Mouse (Mus musculus): Measurements from ENCODE around the gene Zfr. TPM values are rescaled to one million over a fixed set of nuclear protein-coding genes. Genes with fewer than 3 reads are reported as not detected.
A peak's percentile ranks its signal among the peaks of the same experiment; 100 is the strongest.

Zfr gene
- 142 and 165 TPM in 2 replicates for polyA plus RNA-seq (2014; fragmentation: Nextera tagmentation; extraction: Ambion mirVana)

- WGBS, result under 1% methylated on average over 46 of the region's 59 CpGs
- H3K4me2 ChIP-seq (replicated peaks; ENCODE audit: low read depth, low read length), result peak within 1 kb of the TSS; percentile 87
- DNase-seq (ENCODE audit: low spot score) (peak; percentile 92), ATAC-seq (ENCODE audit: low FRiP score) (peak; percentile 95)
- peak within 1 kb of the TSS; percentile 88 for H3K27ac ChIP-seq (ENCODE audit: low read depth, low read length)
- peak within 1 kb of the TSS; percentile 97 for H3K9ac ChIP-seq (ENCODE audit: low read depth, low read length)
- H3K4me3 ChIP-seq (ENCODE audit: low read depth, low read length), result peak within 1 kb of the TSS; percentile 99
- no peaks in the 10 kb centered on the region for H3K9me3 ChIP-seq (ENCODE audit: control insufficient read depth, low read length)
- H3K27me3 ChIP-seq (ENCODE audit: control insufficient read depth, insufficient read depth, low read length), result no peaks in the 10 kb centered on the region
- peaks cover 2% of the 10 kb centered on the region; the same call in 1 of the 2 replicates for H3K4me1 ChIP-seq (replicated peaks; ENCODE audit: control insufficient read depth, insufficient read depth, low read length)
- no peaks in the 10 kb centered on the region for H3K36me3 ChIP-seq (ENCODE audit: control insufficient read depth, insufficient read depth, low read length)
These were observed at the start of gene Zfr for GRCm38 (mm10) chr15:12117242-12118092. Gene Zfr, plus strand, starts transcription at chr15:12117831.

GRCm38 (mm10) chr15:12067971-12068370 lies 49.7 kb upstream of the Zfr start:
- no peaks in the 10 kb centered on the region for H3K36me3 ChIP-seq (ENCODE audit: control insufficient read depth, insufficient read depth, low read length)
- no peaks in the 10 kb centered on the region for H3K4me1 ChIP-seq (replicated peaks; ENCODE audit: control insufficient read depth, insufficient read depth, low read length)
- no peak overlapping the region for H3K4me2 ChIP-seq (replicated peaks; ENCODE audit: low read depth, low read length)
- no peak overlapping the region for H3K27ac ChIP-seq (ENCODE audit: low read depth, low read length)
- H3K9me3 ChIP-seq (ENCODE audit: control insufficient read depth, low read length), result no peaks in the 10 kb centered on the region
- H3K27me3 ChIP-seq (ENCODE audit: control insufficient read depth, insufficient read depth, low read length), result no peaks in the 10 kb centered on the region
- ATAC-seq (ENCODE audit: low FRiP score), result no peak
- 81% methylated on average over 2 of the region's 2 CpGs for WGBS
- no peak for DNase-seq (ENCODE audit: low spot score)
- H3K9ac ChIP-seq (ENCODE audit: low read depth, low read length), result no peak overlapping the region
- no peak overlapping the region for H3K4me3 ChIP-seq (ENCODE audit: low read depth, low read length)

DNA sequence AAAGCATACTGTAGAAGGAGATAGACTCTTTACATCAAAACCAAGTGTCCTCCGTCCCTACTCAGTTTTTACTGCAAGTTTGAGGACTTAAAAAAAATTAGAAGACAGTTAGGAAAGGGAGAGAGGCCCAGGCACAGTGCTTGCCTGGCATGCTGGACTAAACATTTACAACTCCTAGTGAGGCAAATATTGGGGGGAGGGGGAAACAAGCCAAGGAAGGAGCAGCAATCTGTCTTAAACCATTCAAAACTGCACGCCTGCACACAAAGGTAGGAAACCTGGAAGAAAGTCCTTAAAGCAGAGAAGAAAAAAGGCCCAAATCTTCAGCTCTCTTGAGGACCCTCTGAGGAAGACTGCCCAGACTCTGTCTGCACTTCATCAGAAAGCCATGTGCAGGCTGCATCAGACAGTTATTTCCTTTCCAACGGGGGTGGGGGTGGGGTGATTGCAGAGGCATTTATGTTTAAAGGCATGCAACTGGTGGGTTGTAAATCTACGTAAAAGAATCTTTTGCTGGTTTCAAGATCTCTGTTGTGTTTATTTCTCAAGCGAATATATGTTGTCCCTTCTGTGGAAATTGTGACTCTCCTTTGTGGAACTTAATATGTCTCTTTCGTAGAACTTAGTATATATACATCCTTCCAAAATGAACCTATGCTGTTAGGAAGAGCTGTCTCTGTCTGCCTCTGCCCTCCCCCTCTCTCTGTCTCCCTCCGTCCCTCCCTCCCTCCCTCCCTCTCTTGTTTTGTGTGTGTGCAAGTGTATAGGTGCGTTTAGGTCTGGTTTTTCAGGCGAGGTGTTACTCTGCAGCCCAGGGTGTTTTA lies 49.0 kb upstream of the Zfr start:
- DNase-seq (ENCODE audit: low spot score) (no peak), ATAC-seq (ENCODE audit: low FRiP score) (no peak)
- Histone ChIP-seq H3K4me3 (ENCODE audit: low read depth, low read length) (no peak overlapping the region), H3K9ac (ENCODE audit: low read depth, low read length) (no peak overlapping the region), H3K27ac (ENCODE audit: low read depth, low read length) (no peak overlapping the region), H3K9me3 (ENCODE audit: control insufficient read depth, low read length) (no peaks in the 10 kb centered on the region), H3K27me3 (ENCODE audit: control insufficient read depth, insufficient read depth, low read length) (no peaks in the 10 kb centered on the region), H3K36me3 (ENCODE audit: control insufficient read depth, insufficient read depth, low read length) (no peaks in the 10 kb centered on the region), H3K4me1 (replicated peaks; ENCODE audit: control insufficient read depth, insufficient read depth, low read length) (no peaks in the 10 kb centered on the region), H3K4me2 (replicated peaks; ENCODE audit: low read depth, low read length) (no peak overlapping the region)
- WGBS, result 72% methylated on average over 9 of the region's 9 CpGs

- no peak for DNase-seq (ENCODE audit: low spot score)
- 86% methylated on average over 7 of the region's 7 CpGs for WGBS
- H3K36me3 ChIP-seq (ENCODE audit: control insufficient read depth, insufficient read depth, low read length), result no peaks in the 10 kb centered on the region
These were observed 44.8 kb upstream of the Zfr start for GRCm38 (mm10) chr15:12072709-12073336.

GRCm38 (mm10) chr15:12074426-12074825 lies 43.2 kb upstream of the Zfr start:
- no peak for DNase-seq (ENCODE audit: low spot score)
- WGBS, result 92% methylated on average over 6 of the region's 6 CpGs

More at GRCm38 (mm10) chr15:12072709-12073336, 44.8 kb upstream of the Zfr start:
- H3K9me3 ChIP-seq (ENCODE audit: control insufficient read depth, low read length), result no peaks in the 10 kb centered on the region
- no peak overlapping the region for H3K9ac ChIP-seq (ENCODE audit: low read depth, low read length)
- no peak overlapping the region for H3K4me3 ChIP-seq (ENCODE audit: low read depth, low read length)
- no peak for ATAC-seq (ENCODE audit: low FRiP score)
- H3K4me1 ChIP-seq (replicated peaks; ENCODE audit: control insufficient read depth, insufficient read depth, low read length), result no peaks in the 10 kb centered on the region
- no peak overlapping the region for H3K4me2 ChIP-seq (replicated peaks; ENCODE audit: low read depth, low read length)
- no peaks in the 10 kb centered on the region for H3K27me3 ChIP-seq (ENCODE audit: control insufficient read depth, insufficient read depth, low read length)
- no peak overlapping the region for H3K27ac ChIP-seq (ENCODE audit: low read depth, low read length)

DNA sequence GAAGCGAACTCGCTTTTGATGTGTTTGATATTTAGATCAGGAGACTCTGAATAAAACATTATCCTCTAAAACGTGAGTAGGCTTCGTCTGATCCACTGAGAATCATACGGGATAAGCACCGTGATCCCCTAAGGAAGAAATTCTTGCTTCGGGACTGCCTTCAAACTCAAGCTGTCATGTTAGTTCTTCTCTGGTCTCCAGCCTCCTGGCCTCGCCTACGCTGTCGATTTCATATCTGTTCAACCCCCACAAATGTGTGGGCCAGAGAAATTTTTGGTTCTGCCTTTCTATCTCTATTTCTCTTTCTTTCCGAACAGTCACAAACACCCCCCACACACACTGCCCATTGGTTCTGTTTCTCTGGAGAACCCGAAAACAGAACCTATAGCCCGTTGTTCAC lies 35.3 kb upstream of the Zfr start:
- Histone ChIP-seq H3K4me3 (ENCODE audit: low read depth, low read length) (no peak overlapping the region), H3K27me3 (ENCODE audit: control insufficient read depth, insufficient read depth, low read length) (no peaks in the 10 kb centered on the region), H3K4me2 (replicated peaks; ENCODE audit: low read depth, low read length) (no peak overlapping the region), H3K27ac (ENCODE audit: low read depth, low read length) (no peak overlapping the region), H3K4me1 (replicated peaks; ENCODE audit: control insufficient read depth, insufficient read depth, low read length) (no peaks in the 10 kb centered on the region), H3K9ac (ENCODE audit: low read depth, low read length) (no peak overlapping the region), H3K9me3 (ENCODE audit: control insufficient read depth, low read length) (no peaks in the 10 kb centered on the region), H3K36me3 (ENCODE audit: control insufficient read depth, insufficient read depth, low read length) (no peaks in the 10 kb centered on the region)
- DNase-seq (ENCODE audit: low spot score) (no peak), ATAC-seq (ENCODE audit: low FRiP score) (no peak)
- WGBS, result 93% methylated on average over 13 of the region's 13 CpGs

More at GRCm38 (mm10) chr15:12074426-12074825, 43.2 kb upstream of the Zfr start:
- Histone ChIP-seq H3K27ac (ENCODE audit: low read depth, low read length) (no peak overlapping the region), H3K27me3 (ENCODE audit: control insufficient read depth, insufficient read depth, low read length) (no peaks in the 10 kb centered on the region), H3K4me2 (replicated peaks; ENCODE audit: low read depth, low read length) (no peak overlapping the region), H3K9me3 (ENCODE audit: control insufficient read depth, low read length) (no peaks in the 10 kb centered on the region), H3K4me3 (ENCODE audit: low read depth, low read length) (no peak overlapping the region), H3K36me3 (ENCODE audit: control insufficient read depth, insufficient read depth, low read length) (no peaks in the 10 kb centered on the region), H3K9ac (ENCODE audit: low read depth, low read length) (no peak overlapping the region), H3K4me1 (replicated peaks; ENCODE audit: control insufficient read depth, insufficient read depth, low read length) (no peaks in the 10 kb centered on the region)
- ATAC-seq (ENCODE audit: low FRiP score), result no peak

GRCm38 (mm10) chr15:12084164-12084563 lies 33.5 kb upstream of the Zfr start:
- H3K4me2 ChIP-seq (replicated peaks; ENCODE audit: low read depth, low read length), result no peak overlapping the region
- ATAC-seq (ENCODE audit: low FRiP score) (no peak), DNase-seq (ENCODE audit: low spot score) (no peak)
- no peaks in the 10 kb centered on the region for H3K4me1 ChIP-seq (replicated peaks; ENCODE audit: control insufficient read depth, insufficient read depth, low read length)
- no peak overlapping the region for H3K9ac ChIP-seq (ENCODE audit: low read depth, low read length)
- no peak overlapping the region for H3K4me3 ChIP-seq (ENCODE audit: low read depth, low read length)
- no peak overlapping the region for H3K27ac ChIP-seq (ENCODE audit: low read depth, low read length)
- 54% methylated on average over 6 of the region's 6 CpGs for WGBS
- no peaks in the 10 kb centered on the region for H3K9me3 ChIP-seq (ENCODE audit: control insufficient read depth, low read length)
- H3K36me3 ChIP-seq (ENCODE audit: control insufficient read depth, insufficient read depth, low read length), result no peaks in the 10 kb centered on the region
- no peaks in the 10 kb centered on the region for H3K27me3 ChIP-seq (ENCODE audit: control insufficient read depth, insufficient read depth, low read length)

- Histone ChIP-seq H3K27me3 (ENCODE audit: control insufficient read depth, insufficient read depth, low read length) (no peaks in the 10 kb centered on the region), H3K9me3 (ENCODE audit: control insufficient read depth, low read length) (no peaks in the 10 kb centered on the region), H3K4me3 (ENCODE audit: low read depth, low read length) (no peak overlapping the region), H3K4me2 (replicated peaks; ENCODE audit: low read depth, low read length) (no peak overlapping the region), H3K27ac (ENCODE audit: low read depth, low read length) (no peak overlapping the region), H3K4me1 (replicated peaks; ENCODE audit: control insufficient read depth, insufficient read depth, low read length) (no peaks in the 10 kb centered on the region), H3K9ac (ENCODE audit: low read depth, low read length) (no peak overlapping the region), H3K36me3 (ENCODE audit: control insufficient read depth, insufficient read depth, low read length) (no peaks in the 10 kb centered on the region)
- no peak for ATAC-seq (ENCODE audit: low FRiP score)
- WGBS, result 79% methylated on average over 4 of the region's 4 CpGs
- peak; percentile 68 for DNase-seq (ENCODE audit: low spot score)
These were observed 32.8 kb upstream of the Zfr start for GRCm38 (mm10) chr15:12084859-12085258.
